Mouse (Mus musculus) cerebellum, postnatal 36 days (tissue): ENCODE results near the gene Selenbp1.
"Not testable (repeated sequence)": the region's sequence is repeated elsewhere in the genome, so short reads cannot be mapped to it uniquely, and the experiment has no call there.

Source experiments
- DNase-seq, 2 experiments: peaks; one replicate each; pipeline ENCODE4 v3.0.0; 2021 to 2022; ENCODE audit warnings: mixed read lengths in 2 of 2

Selenbp1 gene

GRCm38 (mm10) chr3:94933604-94934003 is 748 bp downstream of the Selenbp1 start:
- DNase-seq: not testable (repeated sequence)

- not testable (repeated sequence) for DNase-seq
Observed at GRCm38 (mm10) chr3:94934564-94934963, 1.7 kb downstream of the Selenbp1 start.

- DNase-seq: not testable (repeated sequence)
Observed at GRCm38 (mm10) chr3:94935332-94935731, 2.5 kb downstream of the Selenbp1 start.

GRCm38 (mm10) chr3:94936147-94936546 is 3.3 kb downstream of the Selenbp1 start:
- not testable (repeated sequence) for DNase-seq

GRCm38 (mm10) chr3:94937194-94937593 is 4.3 kb downstream of the Selenbp1 start:
- not testable (repeated sequence) for DNase-seq

GRCm38 (mm10) chr3:94940033-94940432 is 7.2 kb downstream of the Selenbp1 start:
- DNase-seq: not testable (repeated sequence)

- not testable (repeated sequence) for DNase-seq
Observed at GRCm38 (mm10) chr3:94942211-94942967, 9.5 kb downstream of the Selenbp1 start.

- DNase-seq: not testable (repeated sequence)
Observed at GRCm38 (mm10) chr3:94943706-94944105, 10.8 kb downstream of the Selenbp1 start.

- DNase-seq: no peak
Observed at GRCm38 (mm10) chr3:94948066-94948614, 15.3 kb downstream of the Selenbp1 start.

GRCm38 (mm10) chr3:94949645-94950044 is 16.8 kb downstream of the Selenbp1 start:
- DNase-seq: no peak

- DNase-seq: peak; percentile 45 to 51
Observed at GRCm38 (mm10) chr3:94952806-94953205, 19.9 kb downstream of the Selenbp1 start.

GRCm38 (mm10) chr3:94953384-94953763 is 20.5 kb downstream of the Selenbp1 start:
- DNase-seq: no peak

- DNase-seq: peak; percentile 91 to 92
Observed at GRCm38 (mm10) chr3:94953764-94954616, 21.1 kb downstream of the Selenbp1 start, which contains the start of gene Rfx5. TSS of gene Rfx5 (plus strand) at chr3:94954075.

- no peak for DNase-seq
Observed at GRCm38 (mm10) chr3:94958295-94958694, 25.4 kb downstream of the Selenbp1 start.

GRCm38 (mm10) chr3:94959871-94960270 is 27.0 kb downstream of the Selenbp1 start:
- no peak for DNase-seq

GRCm38 (mm10) chr3:94960322-94960721 is 27.5 kb downstream of the Selenbp1 start:
- DNase-seq: no peak

GRCm38 (mm10) chr3:94964989-94965388 is 32.1 kb downstream of the Selenbp1 start:
- no peak for DNase-seq

GRCm38 (mm10) chr3:94965878-94966277 is 33.0 kb downstream of the Selenbp1 start:
- no peak for DNase-seq

- DNase-seq: no peak
Observed at GRCm38 (mm10) chr3:94972552-94972951, 39.7 kb downstream of the Selenbp1 start.

GRCm38 (mm10) chr3:94973620-94974019 is 40.8 kb downstream of the Selenbp1 start:
- no peak for DNase-seq

GRCm38 (mm10) chr3:94974026-94974527 is 41.2 kb downstream of the Selenbp1 start:
- no peak for DNase-seq

- DNase-seq: peak; percentile 74 to 85
Observed at GRCm38 (mm10) chr3:94974528-94975422, 41.9 kb downstream of the Selenbp1 start, which contains the start of gene Pi4kb. TSS of gene Pi4kb (plus strand) at chr3:94974731.
